Mouse (Mus musculus): ENCODE data around the gene Acp6. TPM values are rescaled to one million over a fixed set of nuclear protein-coding genes. Genes with fewer than 3 reads are reported as not detected.

Gene Acp6
- polyA plus RNA-seq, 1 experiment = 45.1 TPM

DNA sequence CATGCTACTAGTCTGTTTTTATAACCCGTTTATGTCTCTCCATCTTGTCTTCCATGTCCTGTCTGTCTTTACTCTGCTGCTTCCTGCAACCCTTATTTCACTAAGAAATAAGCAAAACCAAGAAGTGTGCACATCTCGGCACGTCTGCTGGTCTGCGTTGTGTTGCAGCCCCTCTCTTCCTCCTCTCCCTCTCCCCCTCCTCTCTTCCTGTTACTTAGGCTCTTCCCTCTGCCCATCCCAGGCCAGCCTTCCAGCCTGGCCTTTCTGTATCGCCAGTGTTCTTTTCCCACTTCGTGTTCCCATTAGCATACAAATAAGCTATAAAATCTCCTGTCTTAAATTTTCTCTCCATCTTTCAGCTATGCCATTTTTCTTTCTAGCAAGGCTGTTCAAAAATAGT is 21.9 kb downstream of the Acp6 start:
- Histone ChIP-seq H3K4me3 (ENCODE audit: control insufficient read depth, insufficient read depth, low read length) (no peak overlapping the region), H3K27ac (ENCODE audit: control insufficient read depth, insufficient read depth, low read length) (no peak overlapping the region), H3K4me1 (replicated peaks; ENCODE audit: control insufficient read depth, insufficient read depth, low read length) (no peaks in the 10 kb centered on the region), H3K27me3 (ENCODE audit: control insufficient read depth, insufficient read depth, low read length) (no peaks in the 10 kb centered on the region), H3K36me3 (ENCODE audit: control insufficient read depth, insufficient read depth, low read length) (no peaks in the 10 kb centered on the region)
- no peak for DNase-seq
- WGBS = 43% methylated on average over 6 of the region's 6 CpGs
- TF ChIP-seq CTCF (IDR thresholded peaks at IDR 0.05; ENCODE audit: borderline replicate concordance, control insufficient read depth, extremely low read depth, insufficient read depth, low read length, poor library complexity) = no peak
- no peak for TF ChIP-seq POLR2A (IDR thresholded peaks at IDR 0.05; ENCODE audit: control insufficient read depth, extremely low read depth, insufficient read depth, low read length, poor library complexity)

DNA sequence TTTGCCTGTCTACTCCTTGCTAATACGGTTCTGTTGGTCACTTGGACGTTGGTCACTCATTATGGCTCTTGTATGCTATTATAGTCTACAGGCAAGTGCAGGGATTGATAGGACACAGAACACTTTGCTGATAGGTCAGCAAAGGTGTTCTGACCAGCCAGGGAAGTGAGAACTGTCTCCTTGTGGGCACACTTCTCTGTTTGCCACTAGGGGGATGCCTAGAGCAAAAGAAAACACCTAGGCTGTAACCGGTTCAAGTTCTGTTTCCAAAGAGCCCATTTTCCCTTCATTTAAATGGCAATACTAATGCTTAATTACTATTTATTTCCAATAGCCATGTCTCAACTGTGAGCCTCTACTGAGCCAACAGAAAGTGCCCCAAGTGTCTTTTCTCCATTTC is 25.2 kb downstream of the Acp6 start:
- WGBS = 56% methylated on average over 3 of the region's 3 CpGs
- Histone ChIP-seq H3K36me3 (ENCODE audit: control insufficient read depth, insufficient read depth, low read length) (no peaks in the 10 kb centered on the region), H3K4me3 (ENCODE audit: control insufficient read depth, insufficient read depth, low read length) (no peak overlapping the region), H3K27me3 (ENCODE audit: control insufficient read depth, insufficient read depth, low read length) (no peaks in the 10 kb centered on the region), H3K4me1 (replicated peaks; ENCODE audit: control insufficient read depth, insufficient read depth, low read length) (no peaks in the 10 kb centered on the region), H3K27ac (ENCODE audit: control insufficient read depth, insufficient read depth, low read length) (no peak overlapping the region)
- peak; percentile 30 for DNase-seq
- TF ChIP-seq POLR2A (IDR thresholded peaks at IDR 0.05; ENCODE audit: control insufficient read depth, extremely low read depth, insufficient read depth, low read length, poor library complexity) = no peak
- TF ChIP-seq CTCF (IDR thresholded peaks at IDR 0.05; ENCODE audit: borderline replicate concordance, control insufficient read depth, extremely low read depth, insufficient read depth, low read length, poor library complexity) = no peak

DNA sequence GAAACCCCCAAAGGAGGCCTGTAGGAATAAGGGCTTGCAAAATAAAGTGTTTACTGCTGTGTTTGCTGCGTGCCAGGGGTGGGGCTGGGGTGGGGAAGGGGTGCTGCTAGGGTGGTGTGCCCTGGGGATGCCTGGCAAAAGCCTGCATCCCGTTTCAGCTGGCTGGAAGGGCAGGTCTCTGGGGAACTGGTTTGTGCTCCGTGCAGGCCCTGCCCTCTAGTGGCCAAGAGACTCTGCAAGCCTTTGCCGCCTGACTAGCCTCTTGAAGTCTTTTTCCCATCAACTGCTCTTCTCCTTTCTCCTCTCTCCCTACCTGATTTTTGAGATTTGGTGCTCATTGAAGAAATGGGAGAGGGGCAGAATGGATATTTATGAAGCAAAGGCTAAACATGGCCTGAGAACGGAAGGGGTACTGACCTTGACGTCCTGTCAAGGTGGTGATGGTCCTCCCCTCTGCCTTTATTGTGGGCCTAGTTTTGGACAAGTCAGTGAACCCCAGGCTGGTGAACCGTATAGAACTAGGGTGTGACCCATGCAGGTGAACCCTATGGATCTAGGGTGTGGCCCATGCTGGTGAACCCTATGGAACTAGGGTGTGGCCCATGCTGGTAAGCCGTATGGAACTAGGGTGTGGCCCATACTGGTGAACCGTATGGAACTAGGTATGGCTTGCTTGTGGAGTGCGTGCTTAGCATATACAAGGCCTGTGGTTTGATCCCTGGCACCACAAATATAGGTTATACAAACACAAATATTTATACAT is 26.7 kb downstream of the Acp6 start:
- Histone ChIP-seq H3K27ac (ENCODE audit: control insufficient read depth, insufficient read depth, low read length) (no peak overlapping the region), H3K4me1 (replicated peaks; ENCODE audit: control insufficient read depth, insufficient read depth, low read length) (no peaks in the 10 kb centered on the region), H3K27me3 (ENCODE audit: control insufficient read depth, insufficient read depth, low read length) (no peaks in the 10 kb centered on the region), H3K36me3 (ENCODE audit: control insufficient read depth, insufficient read depth, low read length) (no peaks in the 10 kb centered on the region), H3K4me3 (ENCODE audit: control insufficient read depth, insufficient read depth, low read length) (no peak overlapping the region)
- TF ChIP-seq POLR2A (IDR thresholded peaks at IDR 0.05; ENCODE audit: control insufficient read depth, extremely low read depth, insufficient read depth, low read length, poor library complexity) = no peak
- TF ChIP-seq CTCF (IDR thresholded peaks at IDR 0.05; ENCODE audit: borderline replicate concordance, control insufficient read depth, extremely low read depth, insufficient read depth, low read length, poor library complexity) = peak; percentile 84
- DNase-seq = peak; percentile 61
- WGBS = 50% methylated on average over 10 of the region's 10 CpGs

DNA sequence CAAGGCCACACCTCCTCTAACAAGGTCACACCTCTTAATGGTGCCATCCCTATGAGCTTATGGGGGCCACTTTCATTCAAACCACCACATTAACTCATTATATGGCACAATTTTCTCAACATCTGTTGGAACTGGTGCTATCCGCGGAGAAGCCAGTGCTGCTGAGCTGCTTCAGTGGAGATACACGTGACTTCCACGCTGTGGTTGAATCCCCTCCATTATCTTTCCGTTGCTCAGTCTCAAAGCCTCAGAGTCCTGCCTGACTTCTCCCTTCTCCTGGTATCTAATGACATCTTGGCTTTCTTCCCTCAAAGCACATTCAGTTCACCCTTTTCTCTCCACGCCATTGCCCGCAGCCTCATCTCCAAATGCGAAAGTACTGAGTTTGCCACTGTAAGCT is 38.0 kb downstream of the Acp6 start:
- TF ChIP-seq CTCF (IDR thresholded peaks at IDR 0.05; ENCODE audit: borderline replicate concordance, control insufficient read depth, extremely low read depth, insufficient read depth, low read length, poor library complexity) = no peak
- TF ChIP-seq POLR2A (IDR thresholded peaks at IDR 0.05; ENCODE audit: control insufficient read depth, extremely low read depth, insufficient read depth, low read length, poor library complexity) = no peak
- Histone ChIP-seq H3K4me3 (ENCODE audit: control insufficient read depth, insufficient read depth, low read length) (no peak overlapping the region), H3K4me1 (replicated peaks; ENCODE audit: control insufficient read depth, insufficient read depth, low read length) (no peaks in the 10 kb centered on the region), H3K36me3 (ENCODE audit: control insufficient read depth, insufficient read depth, low read length) (no peaks in the 10 kb centered on the region), H3K27ac (ENCODE audit: control insufficient read depth, insufficient read depth, low read length) (no peak overlapping the region), H3K27me3 (ENCODE audit: control insufficient read depth, insufficient read depth, low read length) (no peaks in the 10 kb centered on the region)
- 96% methylated on average over 8 of the region's 8 CpGs for WGBS
- no peak for DNase-seq

DNA sequence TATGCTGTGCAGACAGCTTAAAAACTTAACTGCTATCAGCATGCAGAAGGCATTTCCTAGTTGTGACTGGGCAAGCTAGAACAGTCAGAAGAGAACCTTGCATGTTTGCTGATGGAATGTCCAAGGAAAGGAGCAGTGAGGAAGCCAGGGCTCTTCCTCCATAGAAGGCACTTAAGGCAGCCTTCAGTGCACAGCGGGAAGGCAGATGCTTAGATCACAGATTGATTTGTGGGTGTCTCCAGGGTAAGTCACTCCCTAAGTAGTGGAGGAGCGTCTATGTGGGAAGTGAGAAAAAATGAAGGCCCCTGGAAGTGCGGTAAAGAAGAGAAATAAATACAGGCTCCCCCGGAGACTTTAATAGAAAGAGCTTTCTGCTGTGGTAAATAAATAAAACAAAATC is 40.7 kb downstream of the Acp6 start:
- WGBS = 89% methylated on average over 4 of the region's 4 CpGs
- H3K4me1 ChIP-seq (replicated peaks; ENCODE audit: control insufficient read depth, insufficient read depth, low read length) = peaks cover 4% of the 10 kb centered on the region
- no peak for DNase-seq
- no peaks in the 10 kb centered on the region for H3K36me3 ChIP-seq (ENCODE audit: control insufficient read depth, insufficient read depth, low read length)
- H3K27ac ChIP-seq (ENCODE audit: control insufficient read depth, insufficient read depth, low read length) = no peak overlapping the region
- TF ChIP-seq POLR2A (IDR thresholded peaks at IDR 0.05; ENCODE audit: control insufficient read depth, extremely low read depth, insufficient read depth, low read length, poor library complexity) (no peak), CTCF (IDR thresholded peaks at IDR 0.05; ENCODE audit: borderline replicate concordance, control insufficient read depth, extremely low read depth, insufficient read depth, low read length, poor library complexity) (no peak)
- no peak overlapping the region for H3K4me3 ChIP-seq (ENCODE audit: control insufficient read depth, insufficient read depth, low read length)
- H3K27me3 ChIP-seq (ENCODE audit: control insufficient read depth, insufficient read depth, low read length) = no peaks in the 10 kb centered on the region

DNA sequence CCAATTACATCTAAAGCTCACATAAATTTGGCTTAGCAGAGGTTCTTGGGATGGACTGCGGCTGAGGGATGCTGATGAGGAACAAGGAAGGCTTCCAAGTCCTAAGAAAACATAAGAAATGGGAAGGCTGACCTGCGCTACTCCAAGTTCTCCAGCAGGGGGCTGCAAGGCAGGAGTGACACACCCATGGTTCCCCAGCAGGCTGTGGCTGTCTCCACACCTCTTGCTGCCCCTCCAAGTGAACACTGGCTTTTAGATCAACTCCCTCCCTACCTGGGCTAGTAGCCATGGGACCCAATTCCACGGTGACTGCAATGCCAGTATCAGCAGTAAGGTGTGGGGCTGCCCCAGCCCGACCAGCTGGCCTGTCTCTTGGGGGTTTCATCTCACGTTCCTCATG is 43.4 kb downstream of the Acp6 start:
- peaks cover 4% of the 10 kb centered on the region for H3K4me1 ChIP-seq (replicated peaks; ENCODE audit: control insufficient read depth, insufficient read depth, low read length)

More for the DNA sequence above, 43.4 kb downstream of the Acp6 start:
- DNase-seq = peak; percentile 64
- Histone ChIP-seq H3K36me3 (ENCODE audit: control insufficient read depth, insufficient read depth, low read length) (no peaks in the 10 kb centered on the region), H3K4me3 (ENCODE audit: control insufficient read depth, insufficient read depth, low read length) (no peak overlapping the region), H3K27ac (ENCODE audit: control insufficient read depth, insufficient read depth, low read length) (no peak overlapping the region), H3K27me3 (ENCODE audit: control insufficient read depth, insufficient read depth, low read length) (no peaks in the 10 kb centered on the region)
- 80% methylated on average over 5 of the region's 5 CpGs for WGBS
- TF ChIP-seq CTCF (IDR thresholded peaks at IDR 0.05; ENCODE audit: borderline replicate concordance, control insufficient read depth, extremely low read depth, insufficient read depth, low read length, poor library complexity) (peak; percentile 87), POLR2A (IDR thresholded peaks at IDR 0.05; ENCODE audit: control insufficient read depth, extremely low read depth, insufficient read depth, low read length, poor library complexity) (no peak)

Data from thymus, adult 2 months (tissue).